Mouse (Mus musculus): Measurements from ENCODE around the gene Cdh1. TPM values are rescaled to one million over a fixed set of nuclear protein-coding genes. Genes with fewer than 3 reads are reported as not detected.

Gene Cdh1
- total RNA-seq, 4 experiments from 2014 or later = 0.11 to 0.38 (median 0.31) TPM

DNA sequence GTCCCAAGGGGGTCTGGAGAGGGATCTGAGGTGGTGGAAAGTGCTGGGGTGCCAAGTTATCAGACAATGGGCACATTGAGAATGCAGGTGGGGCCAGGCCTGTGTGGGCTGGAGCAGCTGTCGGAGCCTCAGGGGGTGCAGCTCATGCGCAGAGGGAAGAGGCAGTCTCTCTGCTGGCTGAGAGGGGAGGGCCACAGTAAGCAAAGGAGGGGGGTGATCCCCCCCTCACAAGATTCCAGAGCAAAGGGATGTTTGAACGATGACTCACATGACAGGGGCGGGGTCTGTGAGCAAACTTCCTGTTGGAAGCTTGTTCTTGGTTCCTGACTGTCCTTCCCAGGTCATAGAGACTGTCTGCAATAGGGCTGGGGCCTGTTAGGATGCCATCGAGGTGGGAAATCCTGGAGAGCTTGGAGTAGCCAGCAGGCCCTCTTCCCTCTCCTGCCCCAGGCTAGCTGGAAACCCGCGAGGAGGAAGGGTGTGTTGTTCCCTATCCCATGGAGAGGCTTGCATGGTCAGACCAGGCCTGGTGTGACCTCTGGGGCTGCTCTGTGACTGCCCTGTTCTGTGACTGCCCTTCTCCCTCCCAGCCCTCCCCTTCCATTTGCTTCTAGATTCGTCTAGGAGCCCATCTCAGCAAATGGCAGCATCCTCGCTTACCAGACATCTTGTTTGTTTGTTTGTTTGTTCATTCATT is 16.5 kb downstream of the Cdh1 start:
- DNase-seq (ENCODE audit: low spot score in 2 of 2) = no peak

DNA sequence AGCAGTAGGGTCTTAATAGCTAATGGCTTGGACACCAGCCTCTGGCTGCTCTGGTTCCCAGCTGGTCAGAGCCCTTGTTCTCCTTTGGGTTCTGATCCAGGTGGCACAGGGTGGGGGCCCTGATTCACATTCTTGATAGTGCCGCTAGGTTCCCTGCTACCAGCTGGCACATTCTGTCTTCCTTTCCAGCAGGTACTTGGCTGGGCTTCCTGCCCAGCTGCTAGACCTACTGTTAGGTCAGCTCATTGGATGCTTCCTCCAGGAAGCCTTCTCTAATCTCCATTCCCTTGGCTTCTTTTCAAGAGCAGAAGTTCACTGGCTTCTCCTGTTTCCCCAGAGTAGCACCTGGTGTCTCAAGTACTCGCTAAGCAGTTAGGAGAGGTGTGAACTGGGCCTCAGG is 17.3 kb downstream of the Cdh1 start:
- no peak for DNase-seq (ENCODE audit: low spot score in 2 of 2)

DNA sequence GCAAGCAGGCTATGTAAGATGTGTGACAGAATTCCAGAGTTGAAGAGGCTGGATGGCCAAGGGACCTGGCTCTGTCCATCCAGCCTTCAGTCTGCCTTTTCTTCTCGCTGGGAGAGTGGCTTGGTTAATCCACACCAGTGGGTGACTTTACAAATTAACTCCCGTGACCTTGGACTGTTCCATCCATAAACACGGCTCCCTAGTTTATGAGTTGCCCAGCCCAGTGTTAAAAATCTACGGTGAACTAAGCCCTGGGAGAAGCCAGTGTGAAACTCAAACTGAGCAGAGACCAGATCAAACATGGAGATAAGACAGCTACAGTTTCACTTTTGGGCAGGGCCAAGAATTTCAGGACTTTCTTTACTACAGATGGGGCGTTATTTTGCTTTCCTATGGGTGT is 19.9 kb downstream of the Cdh1 start:
- DNase-seq (ENCODE audit: low spot score in 2 of 2) = no peak

- DNase-seq (ENCODE audit: low spot score in 2 of 2) = no peak
Measured at GRCm38 (mm10) chr8:106623451-106623850, 20.3 kb downstream of the Cdh1 start.

DNA sequence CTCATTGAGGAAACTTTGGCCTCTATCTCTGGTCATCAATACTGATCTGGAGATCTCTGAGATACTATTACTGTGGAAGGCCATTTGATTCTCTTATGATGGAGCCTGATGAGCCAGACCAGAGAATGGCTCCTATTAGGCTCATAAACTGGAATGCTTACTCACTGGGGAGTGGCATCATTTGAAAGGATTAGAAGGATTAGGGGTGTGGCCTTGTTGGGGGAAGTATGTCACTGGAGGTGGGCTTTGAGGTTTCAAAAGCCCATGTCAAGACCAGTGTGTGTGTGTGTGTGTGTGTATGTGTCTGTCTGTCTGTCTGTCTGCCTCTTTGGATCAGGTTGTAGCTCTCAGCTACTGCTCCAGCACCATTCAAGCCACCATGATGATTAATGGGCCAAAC is 20.8 kb downstream of the Cdh1 start:
- no peak for DNase-seq (ENCODE audit: low spot score in 2 of 2)

DNA sequence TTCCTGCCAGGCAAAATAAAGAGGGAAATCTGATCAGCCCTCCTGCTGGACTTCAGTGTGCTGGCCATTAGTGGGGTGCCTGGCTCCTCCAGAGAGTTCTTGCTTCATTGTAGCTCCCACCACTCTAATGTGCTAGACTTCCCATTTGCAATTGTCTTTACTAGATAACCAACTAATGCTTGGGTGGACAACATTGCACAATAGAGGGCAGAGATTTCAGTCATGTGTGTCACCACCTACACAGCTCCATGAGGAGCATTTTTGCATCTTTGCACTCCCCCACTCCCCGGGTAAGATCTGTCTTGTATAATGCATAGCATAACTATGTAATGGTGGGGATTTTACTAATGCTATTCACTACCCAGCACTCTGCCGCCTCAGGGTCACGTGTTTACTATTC is 21.6 kb downstream of the Cdh1 start:
- DNase-seq (ENCODE audit: low spot score in 2 of 2) = no peak

GRCm38 (mm10) chr8:106626096-106626865 is 23.1 kb downstream of the Cdh1 start:
- DNase-seq (ENCODE audit: low spot score in 2 of 2) = no peak

DNA sequence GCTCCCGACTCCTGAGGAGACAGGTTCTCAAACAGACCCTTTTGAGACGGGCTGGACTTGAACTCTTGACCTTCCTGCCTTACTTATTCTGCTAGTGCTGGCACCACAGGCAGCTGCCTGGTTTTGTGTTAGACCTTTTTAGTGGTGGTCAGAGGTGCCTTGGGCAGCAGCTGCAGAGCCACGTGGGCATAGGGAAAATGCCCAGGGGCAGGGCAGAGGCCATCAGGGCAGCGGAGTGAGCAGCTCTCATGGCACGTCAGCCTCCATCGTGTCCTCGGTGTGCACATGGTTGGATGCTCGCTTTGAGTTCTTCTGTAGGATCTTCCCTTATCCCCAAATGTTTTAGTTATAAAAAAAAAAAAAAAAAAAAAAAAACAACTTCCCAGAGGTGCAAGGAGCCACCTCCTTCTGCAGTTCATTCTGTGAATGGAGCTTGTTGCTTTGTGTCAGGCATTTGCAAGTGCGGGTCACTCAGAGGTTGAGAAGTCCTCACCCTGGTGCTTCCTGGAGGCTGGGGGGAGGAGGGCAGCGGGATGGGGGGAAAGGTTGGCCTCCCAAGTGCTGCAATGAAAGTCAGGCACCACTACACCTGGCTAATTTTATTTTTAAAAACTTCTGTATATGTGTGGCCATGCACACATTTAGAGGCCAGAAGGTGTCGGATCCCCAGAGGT is 25.3 kb downstream of the Cdh1 start:
- no peak for DNase-seq (ENCODE audit: low spot score in 2 of 2)

GRCm38 (mm10) chr8:106629456-106629855 is 26.3 kb downstream of the Cdh1 start:
- DNase-seq (ENCODE audit: low spot score in 2 of 2) = no peak

GRCm38 (mm10) chr8:106631904-106632303 is 28.8 kb downstream of the Cdh1 start:
- DNase-seq (ENCODE audit: low spot score in 2 of 2) = no peak

DNA sequence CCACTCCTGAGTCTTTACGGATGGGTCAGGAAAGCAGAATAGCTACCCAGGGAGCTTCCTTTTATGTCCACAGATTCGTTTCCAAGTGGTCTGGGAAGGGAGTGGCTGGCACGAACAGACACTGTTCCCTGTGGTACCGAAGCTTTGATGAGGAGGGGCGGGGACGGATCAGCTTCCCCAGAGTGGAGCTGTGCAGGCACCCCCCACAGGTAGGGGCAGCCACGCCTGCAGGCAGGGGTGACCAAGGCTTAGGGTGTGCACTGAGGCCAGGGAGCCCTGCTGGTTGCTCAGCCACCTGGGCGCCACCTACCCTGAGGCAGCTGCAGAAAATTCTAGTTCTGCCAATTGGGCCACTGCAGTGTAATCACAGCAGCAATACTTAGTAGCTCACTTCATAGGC is 29.5 kb downstream of the Cdh1 start:
- DNase-seq (ENCODE audit: low spot score in 2 of 2) = no peak

DNA sequence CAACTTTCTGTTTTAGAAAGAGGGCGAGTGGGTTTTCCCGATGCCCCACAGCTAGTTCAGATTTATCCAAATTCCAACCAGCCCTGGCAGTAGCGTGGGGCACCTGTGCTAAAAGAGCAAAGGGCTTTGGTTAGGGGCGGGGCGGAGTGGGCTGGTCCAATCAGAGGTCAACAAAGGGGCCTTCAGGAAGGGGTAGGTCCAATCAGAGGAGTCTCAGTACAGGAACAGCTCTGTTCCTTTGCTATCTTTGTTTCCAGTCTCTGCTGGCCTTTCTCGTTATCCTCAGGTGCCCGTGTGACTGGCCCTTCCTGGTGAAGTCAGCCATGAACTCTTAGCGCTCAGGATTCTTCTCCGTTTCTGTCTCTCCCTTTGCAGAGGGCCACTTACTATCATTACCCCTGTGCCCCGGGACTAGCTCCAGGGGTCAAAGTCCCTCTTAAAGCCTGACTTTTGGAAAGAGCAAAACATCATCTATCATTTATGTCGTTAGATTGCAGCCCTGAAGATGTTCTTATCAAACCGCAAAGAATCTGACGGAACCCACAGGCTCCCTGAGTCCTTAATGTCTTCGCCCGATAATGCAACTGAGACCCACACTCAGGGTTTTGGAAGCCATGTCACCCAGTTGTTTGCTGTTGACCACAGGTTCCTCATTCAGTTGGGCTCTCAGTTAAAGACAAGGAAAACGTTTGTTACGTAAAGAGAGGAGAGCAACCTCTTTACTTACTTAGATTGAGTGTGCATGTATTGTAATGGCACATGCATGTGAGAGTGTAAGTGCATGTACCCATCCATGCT is 30.4 kb downstream of the Cdh1 start:
- no peak for DNase-seq (ENCODE audit: low spot score in 2 of 2)

DNA sequence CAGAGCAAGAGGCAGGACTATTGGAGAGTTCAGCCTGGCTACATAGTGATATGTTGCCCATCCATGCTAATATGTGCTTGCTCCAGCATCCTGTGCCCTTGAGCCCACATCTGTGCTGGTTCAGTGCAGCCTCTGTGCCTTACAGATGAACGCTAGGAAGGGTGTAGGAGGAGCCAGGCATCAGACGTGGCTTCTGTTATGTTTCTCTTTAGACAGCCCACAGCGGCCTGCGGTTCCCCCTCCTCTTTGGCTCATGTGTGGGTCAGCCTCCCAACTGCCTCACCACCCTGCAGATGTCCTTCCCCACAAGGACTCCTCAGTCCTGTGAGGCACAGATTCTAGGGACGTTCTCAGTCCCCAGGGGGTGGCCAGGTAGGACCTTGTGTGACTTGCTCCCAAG is 32.1 kb downstream of the Cdh1 start:
- DNase-seq (ENCODE audit: low spot score in 2 of 2) = no peak

DNA sequence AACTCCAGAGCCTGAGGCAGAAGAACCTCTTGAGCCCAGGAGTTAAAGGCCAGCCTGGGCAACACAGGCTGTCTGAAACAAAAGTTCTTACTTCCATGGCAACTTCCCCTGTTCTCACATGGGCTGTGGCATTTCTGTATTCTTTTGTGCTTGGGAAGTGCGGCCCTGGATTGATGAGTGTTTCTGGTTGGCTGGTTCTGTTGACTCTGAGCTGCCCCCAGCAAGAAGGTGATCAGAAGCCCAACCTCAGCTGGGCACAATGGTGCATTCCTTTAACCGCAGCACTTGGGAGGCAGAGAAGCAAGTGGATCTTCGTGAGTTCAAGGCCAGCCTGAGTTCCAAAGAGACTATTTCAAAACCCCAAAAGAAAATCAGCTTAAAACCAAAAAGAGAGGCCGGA is 34.3 kb downstream of the Cdh1 start:
- DNase-seq (ENCODE audit: low spot score in 2 of 2) = no peak

DNA sequence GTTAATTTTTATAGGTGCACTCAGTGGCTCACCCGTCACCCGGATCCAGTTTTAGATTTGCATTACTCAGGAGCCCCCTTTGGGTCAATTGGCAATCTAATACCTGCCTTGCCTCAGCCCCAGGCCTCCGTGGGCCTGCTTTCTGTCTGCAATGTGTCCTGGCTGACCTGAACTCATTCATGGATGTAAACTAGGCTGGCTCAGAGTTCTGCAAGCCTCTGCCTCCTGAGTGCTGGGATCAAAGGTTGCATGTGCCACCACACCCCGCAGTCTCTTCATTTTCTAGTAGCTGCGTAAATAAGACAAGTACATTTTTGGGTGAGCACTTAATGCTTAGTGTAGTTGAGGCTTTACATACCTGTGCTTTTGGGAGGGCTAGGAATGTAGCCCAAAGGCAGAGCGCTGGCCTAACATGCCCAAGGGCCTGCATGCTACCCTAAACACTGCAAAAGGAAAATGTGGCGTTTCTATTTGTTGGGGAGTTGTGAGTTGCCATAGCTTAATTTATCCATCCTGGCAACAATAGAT is 35.7 kb downstream of the Cdh1 start:
- no peak for DNase-seq (ENCODE audit: low spot score in 2 of 2)

GRCm38 (mm10) chr8:106640212-106640611 is 37.1 kb downstream of the Cdh1 start:
- no peak for DNase-seq (ENCODE audit: low spot score in 2 of 2)

DNA sequence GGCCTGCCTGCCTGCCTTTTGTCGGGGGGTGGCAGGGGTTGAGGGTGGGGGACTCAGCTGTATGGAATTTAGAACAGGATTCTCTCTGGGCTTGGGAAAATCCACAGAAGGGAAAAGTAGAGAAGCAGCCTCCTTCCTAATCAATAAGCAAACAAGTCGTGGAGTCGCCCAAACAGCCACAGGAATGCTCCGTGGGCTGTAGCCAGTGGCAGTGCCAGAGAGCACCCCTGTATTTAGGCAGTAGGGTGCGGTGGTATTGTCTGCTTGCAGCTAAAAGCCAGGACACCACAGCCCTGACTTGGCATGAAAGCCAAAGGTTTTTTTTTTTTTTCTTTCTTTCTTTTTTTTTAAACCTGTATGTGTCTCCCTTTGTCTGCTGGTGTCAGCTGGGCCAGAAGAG is 37.8 kb downstream of the Cdh1 start:
- no peak for DNase-seq (ENCODE audit: low spot score in 2 of 2)

DNA sequence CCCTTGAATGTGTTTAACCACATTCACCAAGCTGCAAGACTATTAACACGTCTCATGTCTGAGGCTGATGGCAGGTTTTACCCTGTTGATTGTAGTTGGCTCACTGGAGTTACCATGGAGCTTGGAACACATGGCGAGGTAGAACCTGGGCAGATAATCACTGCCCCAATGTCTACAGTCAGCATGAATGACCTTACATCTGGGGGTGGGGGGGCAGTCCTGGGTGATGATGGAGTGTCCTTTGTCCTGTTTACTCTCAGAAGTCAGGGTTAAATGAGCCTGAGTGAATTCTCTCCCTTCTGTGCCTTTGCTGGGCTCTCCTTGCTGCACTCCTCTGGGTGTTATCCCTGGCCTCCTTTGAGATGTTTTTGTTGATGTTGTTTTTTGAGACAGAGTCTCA is 39.0 kb downstream of the Cdh1 start:
- no peak for DNase-seq (ENCODE audit: low spot score in 2 of 2)

DNA sequence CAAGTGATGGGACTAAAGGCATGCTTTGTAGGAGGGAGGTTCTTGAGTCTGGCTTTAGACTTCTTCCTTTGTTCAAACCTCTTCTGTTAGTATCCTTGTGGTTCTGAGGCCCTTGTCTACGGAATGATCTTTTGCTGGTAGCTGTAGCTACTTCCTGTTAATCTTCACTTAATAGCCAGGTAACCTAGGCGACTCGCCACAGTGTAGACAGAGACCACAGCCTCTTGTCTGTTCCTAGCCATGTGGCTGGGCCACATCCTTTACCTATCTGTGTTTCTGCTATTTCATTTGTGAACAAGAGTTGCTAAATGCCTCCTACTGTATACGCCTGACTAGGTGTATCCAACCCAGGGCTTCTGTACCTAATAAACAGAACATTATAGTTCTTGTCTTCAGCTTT is 39.9 kb downstream of the Cdh1 start:
- no peak for DNase-seq (ENCODE audit: low spot score in 2 of 2)

DNA sequence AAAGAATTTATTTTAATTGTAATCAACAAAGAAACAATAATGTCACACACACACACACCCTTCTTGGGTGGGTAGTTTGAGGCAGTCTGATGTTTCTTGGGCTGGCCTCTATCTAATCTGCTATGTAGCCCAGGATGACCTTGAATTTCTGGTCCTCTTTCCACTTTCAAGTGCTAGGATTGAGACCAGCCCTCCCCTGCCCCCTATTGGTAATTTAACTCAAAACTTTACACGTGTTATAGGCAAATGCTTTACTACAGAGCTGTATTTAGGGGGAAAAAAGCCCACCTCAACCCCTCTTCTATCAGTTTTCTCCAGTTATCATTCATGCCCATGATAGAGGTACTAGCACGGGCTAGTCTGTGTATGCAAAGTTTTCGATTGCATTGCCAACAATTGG is 41.8 kb downstream of the Cdh1 start:
- no peak for DNase-seq (ENCODE audit: low spot score in 2 of 2)

- no peak for DNase-seq (ENCODE audit: low spot score in 2 of 2)
Measured at GRCm38 (mm10) chr8:106646153-106646552, 43.0 kb downstream of the Cdh1 start.

GRCm38 (mm10) chr8:106646731-106647130 is 43.6 kb downstream of the Cdh1 start:
- no peak for DNase-seq (ENCODE audit: low spot score in 2 of 2)
